Mouse (Mus musculus): ENCODE measurements around the gene Rps29. TPM values are rescaled to one million over a fixed set of nuclear protein-coding genes. Genes with fewer than 3 reads are reported as not detected.

Rps29 gene
- total and polyA plus RNA-seq, 2 experiments from 2014 or later, result 145 to 1,361 TPM

GRCm38 (mm10) chr12:69190522-69190921 is 31.5 kb upstream of the Rps29 start:
- no peaks in the 10 kb centered on the region for H3K36me3 ChIP-seq (ENCODE audit: insufficient read depth, low read length)
- no peak for ATAC-seq (ENCODE audit: low FRiP score)
- no peak for DNase-seq (ENCODE audit: low spot score)
- peaks cover 8% of the 10 kb centered on the region; the same call in 1 of the 2 replicates for H3K4me1 ChIP-seq (ENCODE audit: insufficient read depth, low read length)
- H3K4me3 ChIP-seq (ENCODE audit: low read depth, low read length), result no peak overlapping the region
- no peak overlapping the region for H3K4me2 ChIP-seq (ENCODE audit: low read depth, low read length, poor library complexity, severe bottlenecking)
- no peak overlapping the region for H3K27ac ChIP-seq (ENCODE audit: low read depth, low read length)
- H3K9me3 ChIP-seq (ENCODE audit: low read length), result no peaks in the 10 kb centered on the region
- H3K27me3 ChIP-seq (ENCODE audit: insufficient read depth, low read length), result no peaks in the 10 kb centered on the region
- no peak overlapping the region for H3K9ac ChIP-seq (replicated peaks; ENCODE audit: low read length, poor library complexity, severe bottlenecking)
- TF ChIP-seq CTCF (IDR thresholded peaks at IDR 0.05), result peak; percentile 64
- WGBS, result 100% methylated on average over 1 of the region's 1 CpGs

GRCm38 (mm10) chr12:69190074-69190473 is 31.1 kb upstream of the Rps29 start:
- Histone ChIP-seq H3K27ac (ENCODE audit: low read depth, low read length) (no peak overlapping the region), H3K4me1 (ENCODE audit: insufficient read depth, low read length) (peaks cover 12% of the 10 kb centered on the region), H3K27me3 (ENCODE audit: insufficient read depth, low read length) (no peaks in the 10 kb centered on the region), H3K9ac (replicated peaks; ENCODE audit: low read length, poor library complexity, severe bottlenecking) (no peak overlapping the region), H3K36me3 (ENCODE audit: insufficient read depth, low read length) (no peaks in the 10 kb centered on the region), H3K4me3 (ENCODE audit: low read depth, low read length) (no peak overlapping the region), H3K9me3 (ENCODE audit: low read length) (no peaks in the 10 kb centered on the region), H3K4me2 (ENCODE audit: low read depth, low read length, poor library complexity, severe bottlenecking) (no peak overlapping the region)
- no peak for TF ChIP-seq CTCF (IDR thresholded peaks at IDR 0.05)
- DNase-seq (ENCODE audit: low spot score) (no peak), ATAC-seq (ENCODE audit: low FRiP score) (no peak)
- 92% methylated on average over 9 of the region's 9 CpGs for WGBS

- TF ChIP-seq CTCF (IDR thresholded peaks at IDR 0.05), result no peak
- no peak overlapping the region for H3K9ac ChIP-seq (replicated peaks; ENCODE audit: low read length, poor library complexity, severe bottlenecking)
- no peak for ATAC-seq (ENCODE audit: low FRiP score)
- no peak overlapping the region for H3K27ac ChIP-seq (ENCODE audit: low read depth, low read length)
- H3K4me2 ChIP-seq (ENCODE audit: low read depth, low read length, poor library complexity, severe bottlenecking), result no peak overlapping the region
- DNase-seq (ENCODE audit: low spot score), result no peak
- no peaks in the 10 kb centered on the region for H3K27me3 ChIP-seq (ENCODE audit: insufficient read depth, low read length)
- H3K4me1 ChIP-seq (ENCODE audit: insufficient read depth, low read length), result peaks cover 15% of the 10 kb centered on the region
- no peak overlapping the region for H3K4me3 ChIP-seq (ENCODE audit: low read depth, low read length)
- 0 out of 2 replicates have a peak, but pooled peaks cover 2% of the 10 kb centered on the region for H3K36me3 ChIP-seq (ENCODE audit: insufficient read depth, low read length)
- H3K9me3 ChIP-seq (ENCODE audit: low read length), result no peaks in the 10 kb centered on the region
- 65% methylated on average over 5 of the region's 5 CpGs for WGBS
These were observed 28.0 kb upstream of the Rps29 start for GRCm38 (mm10) chr12:69186811-69187471.

GRCm38 (mm10) chr12:69185371-69185770 is 26.4 kb upstream of the Rps29 start:
- Histone ChIP-seq H3K4me1 (ENCODE audit: insufficient read depth, low read length) (peaks cover 15% of the 10 kb centered on the region), H3K27ac (ENCODE audit: low read depth, low read length) (no peak overlapping the region), H3K4me3 (ENCODE audit: low read depth, low read length) (peak overlapping the region; percentile 90), H3K36me3 (ENCODE audit: insufficient read depth, low read length) (0 out of 2 replicates have a peak, but pooled peaks cover 2% of the 10 kb centered on the region), H3K9me3 (ENCODE audit: low read length) (no peaks in the 10 kb centered on the region), H3K9ac (replicated peaks; ENCODE audit: low read length, poor library complexity, severe bottlenecking) (0 out of 2 replicates have a peak overlapping the region, but pooled peaks have one; percentile 93), H3K27me3 (ENCODE audit: insufficient read depth, low read length) (no peaks in the 10 kb centered on the region), H3K4me2 (ENCODE audit: low read depth, low read length, poor library complexity, severe bottlenecking) (peak overlapping the region; percentile 76)
- no peak for DNase-seq (ENCODE audit: low spot score)
- ATAC-seq (ENCODE audit: low FRiP score), result no peak
- no peak for TF ChIP-seq CTCF (IDR thresholded peaks at IDR 0.05)
- 72% methylated on average over 7 of the region's 7 CpGs for WGBS

- no peaks in the 10 kb centered on the region for H3K27me3 ChIP-seq (ENCODE audit: insufficient read depth, low read length)
- TF ChIP-seq CTCF (IDR thresholded peaks at IDR 0.05), result no peak
- 0 out of 2 replicates have a peak, but pooled peaks cover 2% of the 10 kb centered on the region for H3K36me3 ChIP-seq (ENCODE audit: insufficient read depth, low read length)
- peaks cover 15% of the 10 kb centered on the region for H3K4me1 ChIP-seq (ENCODE audit: insufficient read depth, low read length)
- peak; percentile 57 for ATAC-seq (ENCODE audit: low FRiP score)
- WGBS, result 2% methylated on average over 84 of the region's 86 CpGs
- H3K27ac ChIP-seq (ENCODE audit: low read depth, low read length), result peak overlapping the region; percentile 94
- peak overlapping the region; percentile 93 for H3K9ac ChIP-seq (replicated peaks; ENCODE audit: low read length, poor library complexity, severe bottlenecking)
- H3K4me3 ChIP-seq (ENCODE audit: low read depth, low read length), result peak overlapping the region; percentile 90
- no peaks in the 10 kb centered on the region for H3K9me3 ChIP-seq (ENCODE audit: low read length)
- H3K4me2 ChIP-seq (ENCODE audit: low read depth, low read length, poor library complexity, severe bottlenecking), result peak overlapping the region; percentile 76
- DNase-seq (ENCODE audit: low spot score), result peak; percentile 20
These were observed 25.6 kb upstream of the Rps29 start for GRCm38 (mm10) chr12:69184342-69185295.
